Mouse (Mus musculus) kidney, adult 2 months (tissue): ENCODE results near the gene Snd1.

Experiments used
- CTCF ChIP-seq: fragments of 200-500 bp; conservative IDR thresholded peaks from 2 replicates; pipeline ENCODE4 v1.5.1; 2011; ENCODE audit warnings: low read depth, mild to moderate bottlenecking, control low read depth, low read length, moderate library complexity, mixed read lengths; ENCODE audit not compliant: insufficient read depth, insufficient read length
- POLR2A ChIP-seq: fragments of 200-500 bp; IDR thresholded peaks from one replicate; pipeline ENCODE4 v1.6.1; 2011; ENCODE audit warnings: low read depth, low read length, control low read depth

GRCm38 (mm10) chr6:28729649-28730048, 254.7 kb downstream of the Snd1 start:
- no peak for TF ChIP-seq CTCF
- TF ChIP-seq POLR2A: no peak
